Mouse (Mus musculus) liver, embryonic 14.5 days (tissue): ENCODE results near the gene Plpp4. TPM values are rescaled to one million over a fixed set of nuclear protein-coding genes. Genes with fewer than 3 reads are reported as not detected.

ENCODE experiments used
- ATAC-seq: fragments of 200-750 bp; cut with Nextera tagmentation; 2 replicates; pipeline ENCODE4 v1.8.0; 2017; ENCODE audit warnings: moderate number of reproducible peaks, mild to moderate bottlenecking, moderate library complexity; ENCODE audit not compliant: insufficient read depth
- DNase-seq, 3 experiments: peaks; one replicate each; pipeline ENCODE4 v3.0.0-alpha.2; 2012 to 2013; ENCODE audit warnings: low read depth in 3 of 3, low spot score in 3 of 3
- H3K27ac ChIP-seq: fragments of 300-500 bp; sonication (generic); 2 replicates; pipeline ENCODE4 v1.5.1; 2014; ENCODE audit warnings: moderate library complexity, mild to moderate bottlenecking, control low read depth, inconsistent platforms
- H3K27me3 ChIP-seq: fragments of 300-500 bp; sonication (generic); 2 replicates; pipeline ENCODE4 v1.6.1; 2014; ENCODE audit warnings: mild to moderate bottlenecking, low read length, moderate library complexity; ENCODE audit not compliant: control insufficient read depth, insufficient read depth
- H3K36me3 ChIP-seq: fragments of 300-500 bp; sonication (generic); replicated peaks from 2 replicates; pipeline ENCODE4 v1.6.1; 2014; ENCODE audit warnings: low read depth; ENCODE audit not compliant: control insufficient read depth, insufficient read depth
- H3K4me1 ChIP-seq, 2 experiments: fragments of 200-500 bp in 1 of 2; fragments of 300-500 bp in 1 of 2; sonication (generic) in 1 of 2; replicated peaks; 2 replicates each; pipeline ENCODE4 v1.6.1; 2012 to 2014; ENCODE audit warnings: antibody characterized with exemption in 1 of 2, inconsistent platforms in 1 of 2, low read length in 1 of 2; ENCODE audit not compliant: control insufficient read depth in 2 of 2, insufficient read depth in 2 of 2
- H3K4me2 ChIP-seq: fragments of 300-500 bp; sonication (generic); 2 replicates; pipeline ENCODE4 v1.6.1; 2014; ENCODE audit warnings: low read depth, mild to moderate bottlenecking, control low read depth, moderate library complexity
- H3K4me3 ChIP-seq, 2 experiments: fragments of 200-500 bp in 1 of 2; fragments of 300-500 bp in 1 of 2; sonication (generic) in 1 of 2; 2 replicates each; pipeline ENCODE4 v1.5.1; 2012 to 2014; ENCODE audit warnings: low read depth in 2 of 2, low read length in 2 of 2, mild to moderate bottlenecking in 2 of 2, control low read depth in 1 of 2, inconsistent platforms in 1 of 2, moderate library complexity in 1 of 2; ENCODE audit not compliant: insufficient read depth in 1 of 2
- H3K9ac ChIP-seq: fragments of 300-500 bp; sonication (generic); replicated peaks from 2 replicates; pipeline ENCODE4 v1.6.1; 2014; ENCODE audit warnings: mild to moderate bottlenecking, control low read depth, moderate library complexity
- H3K9me3 ChIP-seq: fragments of 300-500 bp; sonication (generic); 2 replicates; pipeline ENCODE4 v1.6.1; 2016; ENCODE audit warnings: low read length, mixed read lengths; ENCODE audit not compliant: control insufficient read depth
- CTCF ChIP-seq: IDR thresholded peaks from 2 replicates; pipeline ENCODE4 v1.5.1; 2016; ENCODE audit warnings: antibody characterized with exemption, low read depth, control low read depth
- EP300 ChIP-seq: IDR thresholded peaks from 2 replicates; pipeline ENCODE4 v1.6.1; 2016; ENCODE audit warnings: antibody characterized with exemption, low read depth
- WGBS: fragments of 180-500 bp; shearing (Covaris S2); extraction: QIAGEN DNeasy Blood & Tissue Kit; methylation state at CpG from one replicate; pipeline ENCODE4 v1.1.7; 2014; ENCODE audit not compliant: insufficient replicate concordance; 5-methylcytosine and 5-hydroxymethylcytosine counted together
- polyA plus RNA-seq, 2 experiments: library from polyadenylated mRNA; depleted of rRNA in 1 of 2; stranded (reverse) in 1 of 2; unstranded in 1 of 2; fragments of >200 nt; fragmentation: Nextera tagmentation in 1 of 2; extraction: Ambion mirVana in 1 of 2; gene quantifications; 2 replicates each; pipeline versions ENCODE4 v1.2.1 to v1.2.3; 2012 to 2014

The Plpp4 gene
- polyA plus RNA-seq, 2 experiments, result 0.03 TPM; not detected in 1

GRCm38 (mm10) chr7:129428794-129429193 is 172.0 kb downstream of the Plpp4 start:
- Histone ChIP-seq H3K4me3 (no peak overlapping the region), H3K9ac (no peak overlapping the region), H3K4me1 (no peaks in the 10 kb centered on the region), H3K36me3 (no peaks in the 10 kb centered on the region), H3K9me3 (no peaks in the 10 kb centered on the region), H3K4me2 (no peak overlapping the region), H3K27me3 (no peaks in the 10 kb centered on the region), H3K27ac (no peak overlapping the region)
- TF ChIP-seq CTCF (no peak), EP300 (no peak)
- WGBS, result 43% methylated on average over 4 of the region's 4 CpGs
- DNase-seq, result no peak
- ATAC-seq, result no peak

DNA sequence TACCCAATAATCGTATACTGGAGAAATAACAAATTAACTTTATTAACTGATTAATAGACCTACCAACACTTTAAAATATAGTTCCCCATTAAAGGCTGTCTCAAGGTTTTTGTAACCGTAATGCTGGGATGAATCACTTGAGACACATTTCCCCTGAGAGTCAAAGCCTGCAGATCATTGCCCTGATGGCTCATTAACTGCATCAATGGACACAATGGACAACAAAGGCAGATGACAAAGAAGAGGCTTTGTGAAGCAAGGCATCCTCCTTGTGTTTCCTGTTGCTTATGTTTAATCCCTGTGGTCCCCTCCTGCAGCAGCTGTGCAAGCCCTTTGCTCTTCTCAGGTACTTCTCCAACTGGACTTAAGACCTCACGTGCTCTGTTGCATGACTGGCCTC is 173.1 kb downstream of the Plpp4 start:
- H3K9ac ChIP-seq, result no peak overlapping the region
- H3K9me3 ChIP-seq, result no peaks in the 10 kb centered on the region
- no peaks in the 10 kb centered on the region for H3K27me3 ChIP-seq
- ATAC-seq (no peak), DNase-seq (no peak)
- H3K36me3 ChIP-seq, result no peaks in the 10 kb centered on the region
- no peak overlapping the region for H3K4me3 ChIP-seq
- no peaks in the 10 kb centered on the region for H3K4me1 ChIP-seq
- no peak overlapping the region for H3K4me2 ChIP-seq
- TF ChIP-seq CTCF (no peak), EP300 (no peak)
- WGBS, result 57% methylated on average over 3 of the region's 3 CpGs
- H3K27ac ChIP-seq, result no peak overlapping the region
